Mouse (Mus musculus) CH12.LX (cell line): ENCODE data around the gene Hsd17b2. TPM values are rescaled to one million over a fixed set of nuclear protein-coding genes. Genes with fewer than 3 reads are reported as not detected.

Experiments used
- DNase-seq: peaks from one replicate; pipeline ENCODE4 v3.0.0-alpha.2; 2013; ENCODE audit errors: extremely low read depth
- H3K27ac ChIP-seq: 2 replicates; pipeline ENCODE4 v1.5.1; 2012; ENCODE audit warnings: low read depth, mild to moderate bottlenecking, control low read depth, moderate library complexity; ENCODE audit not compliant: insufficient read depth
- H3K27me3 ChIP-seq: replicated peaks from 2 replicates; pipeline ENCODE3; 2012; ENCODE audit warnings: inconsistent platforms
- H3K36me3 ChIP-seq, 2 experiments: replicated peaks in 1 of 2; 2 replicates each; pipeline versions ENCODE3 to v1.6.1; 2012; ENCODE audit warnings: inconsistent platforms in 1 of 2, low read length in 1 of 2, mild to moderate bottlenecking in 1 of 2, mixed read lengths in 1 of 2, moderate library complexity in 1 of 2; ENCODE audit not compliant: control insufficient read depth in 1 of 2, insufficient read depth in 1 of 2
- H3K4me1 ChIP-seq, 2 experiments: 2 replicates each; pipeline ENCODE4 v1.6.1; 2012; ENCODE audit warnings: inconsistent platforms in 1 of 2, moderate library complexity in 1 of 2; ENCODE audit not compliant: insufficient read depth in 2 of 2, control insufficient read depth in 1 of 2
- H3K4me2 ChIP-seq: 2 replicates; pipeline ENCODE4 v1.6.1; 2012; ENCODE audit warnings: low read depth, mild to moderate bottlenecking, control low read depth; ENCODE audit not compliant: poor library complexity, insufficient read depth, severe bottlenecking
- H3K4me3 ChIP-seq, 3 experiments: fragments of 150-350 bp in 1 of 3; sonication (generic) in 1 of 3; replicated peaks in 1 of 3; 2 replicates each; pipeline versions ENCODE3 to v1.5.1; 2011 to 2012; ENCODE audit warnings: low read depth in 2 of 3, low read length in 2 of 3, mild to moderate bottlenecking in 2 of 3, moderate library complexity in 2 of 3, control low read depth in 1 of 3, improper control_type of control experiment in 1 of 3, inconsistent platforms in 1 of 3, mixed read lengths in 1 of 3; ENCODE audit not compliant: poor library complexity in 1 of 3
- H3K79me2 ChIP-seq: replicated peaks from 2 replicates; pipeline ENCODE4 v1.6.1; 2012; ENCODE audit warnings: mild to moderate bottlenecking, moderate library complexity; ENCODE audit not compliant: control insufficient read depth, poor library complexity, insufficient read depth, severe bottlenecking; ENCODE audit errors: extremely low read depth
- H3K9ac ChIP-seq: 2 replicates; pipeline ENCODE4 v1.6.1; 2012; ENCODE audit warnings: low read depth, mild to moderate bottlenecking, control low read depth, moderate library complexity; ENCODE audit not compliant: insufficient read depth
- H3K9me3 ChIP-seq: replicated peaks from 2 replicates; pipeline ENCODE3; 2012; ENCODE audit warnings: low read length, inconsistent platforms, mixed read lengths
- BHLHE40 ChIP-seq: IDR thresholded peaks from 2 replicates; pipeline ENCODE4 v1.6.1; 2011; ENCODE audit warnings: mild to moderate bottlenecking, low read depth, low read length, improper control_type of control experiment
- CHD1 ChIP-seq: IDR thresholded peaks from 2 replicates; pipeline ENCODE4 v1.6.1; 2012; ENCODE audit warnings: low read depth, low read length, improper control_type of control experiment, inconsistent platforms
- CTCF ChIP-seq, 2 experiments: IDR thresholded peaks in 1 of 2; conservative IDR thresholded peaks in 1 of 2; 2 replicates each; pipeline ENCODE4 v1.5.1; 2011 to 2012; ENCODE audit warnings: low read depth in 2 of 2, low read length in 2 of 2, improper control_type of control experiment in 1 of 2, inconsistent platforms in 1 of 2, mild to moderate bottlenecking in 1 of 2, moderate library complexity in 1 of 2
- E2F4 ChIP-seq: IDR thresholded peaks from 2 replicates; pipeline ENCODE4 v1.6.1; 2011; ENCODE audit warnings: low read depth, low read length, improper control_type of control experiment; ENCODE audit not compliant: insufficient replicate concordance
- EP300 ChIP-seq: IDR thresholded peaks from 2 replicates; pipeline ENCODE4 v1.6.1; 2011; ENCODE audit warnings: low read length, improper control_type of control experiment
- ETS1 ChIP-seq: conservative IDR thresholded peaks from 2 replicates; pipeline ENCODE4 v1.6.1; 2012; ENCODE audit warnings: low read depth, mild to moderate bottlenecking, inconsistent platforms, low read length, improper control_type of control experiment, moderate library complexity
- GABPA ChIP-seq: IDR thresholded peaks from 2 replicates; pipeline ENCODE4 v1.6.1; 2012; ENCODE audit warnings: low read depth, low read length, improper control_type of control experiment, inconsistent platforms; ENCODE audit not compliant: insufficient replicate concordance
- HCFC1 ChIP-seq: IDR thresholded peaks from 2 replicates; pipeline ENCODE4 v1.6.1; 2012; ENCODE audit warnings: low read depth, mild to moderate bottlenecking, inconsistent platforms, low read length, improper control_type of control experiment
- JUND ChIP-seq: conservative IDR thresholded peaks from 2 replicates; pipeline ENCODE4 v1.6.1; 2011; ENCODE audit warnings: low read depth, low read length, improper control_type of control experiment
- KAT2A ChIP-seq: IDR thresholded peaks from 2 replicates; pipeline ENCODE4 v1.6.1; 2012; ENCODE audit warnings: low read length, improper control_type of control experiment, inconsistent platforms; ENCODE audit not compliant: insufficient replicate concordance
- MAFK ChIP-seq: IDR thresholded peaks from 2 replicates; pipeline ENCODE4 v1.6.1; 2011; ENCODE audit warnings: low read length, improper control_type of control experiment; ENCODE audit not compliant: insufficient replicate concordance
- MAX ChIP-seq: IDR thresholded peaks from 2 replicates; pipeline ENCODE4 v1.6.1; 2011; ENCODE audit warnings: low read length, improper control_type of control experiment
- MAZ ChIP-seq: IDR thresholded peaks from 2 replicates; pipeline ENCODE4 v1.6.1; 2012; ENCODE audit warnings: low read depth, mild to moderate bottlenecking, inconsistent platforms, low read length, improper control_type of control experiment, moderate library complexity
- MEF2A ChIP-seq: IDR thresholded peaks from 2 replicates; pipeline ENCODE4 v1.6.1; 2014; ENCODE audit warnings: low read depth, mild to moderate bottlenecking, inconsistent platforms, low read length, improper control_type of control experiment, borderline replicate concordance
- MXI1 ChIP-seq: IDR thresholded peaks from 2 replicates; pipeline ENCODE4 v1.6.1; 2011; ENCODE audit warnings: mild to moderate bottlenecking, low read depth, low read length, improper control_type of control experiment
- MYC ChIP-seq: IDR thresholded peaks from 2 replicates; pipeline ENCODE4 v1.6.1; 2011; ENCODE audit warnings: low read depth, mild to moderate bottlenecking, improper control_type of control experiment, low read length
- NRF1 ChIP-seq: IDR thresholded peaks from 2 replicates; pipeline ENCODE4 v1.6.1; 2014; ENCODE audit warnings: low read depth, mild to moderate bottlenecking, inconsistent platforms, low read length, improper control_type of control experiment, moderate library complexity
- POLR2A ChIP-seq: IDR thresholded peaks from 2 replicates; pipeline ENCODE4 v1.6.1; 2011; ENCODE audit warnings: low read depth, mild to moderate bottlenecking, improper control_type of control experiment, low read length
- POLR2AphosphoS2 ChIP-seq: IDR thresholded peaks from 2 replicates; pipeline ENCODE4 v1.6.1; 2011; ENCODE audit warnings: low read depth, low read length, improper control_type of control experiment
- RAD21 ChIP-seq: IDR thresholded peaks from 2 replicates; pipeline ENCODE4 v1.6.1; 2011; ENCODE audit warnings: low read depth, mild to moderate bottlenecking, low read length, improper control_type of control experiment, moderate library complexity
- RCOR1 ChIP-seq: conservative IDR thresholded peaks from 2 replicates; pipeline ENCODE4 v1.6.1; 2012; ENCODE audit warnings: low read depth, mild to moderate bottlenecking, inconsistent platforms, low read length, improper control_type of control experiment
- SMC3 ChIP-seq: IDR thresholded peaks from 2 replicates; pipeline ENCODE4 v1.6.1; 2011; ENCODE audit warnings: low read depth, low read length, improper control_type of control experiment
- TBP ChIP-seq: conservative IDR thresholded peaks from 2 replicates; pipeline ENCODE4 v1.6.1; 2011; ENCODE audit warnings: low read depth, low read length, improper control_type of control experiment
- TCF12 ChIP-seq: IDR thresholded peaks from 2 replicates; pipeline ENCODE4 v1.6.1; 2014; ENCODE audit warnings: low read depth, mild to moderate bottlenecking, inconsistent platforms, low read length, improper control_type of control experiment
- USF1 ChIP-seq: IDR thresholded peaks from 2 replicates; pipeline ENCODE4 v1.6.1; 2014; ENCODE audit warnings: low read depth, mild to moderate bottlenecking, inconsistent platforms, low read length, improper control_type of control experiment
- USF2 ChIP-seq: conservative IDR thresholded peaks from 2 replicates; pipeline ENCODE4 v1.6.1; 2011; ENCODE audit warnings: low read depth, low read length, improper control_type of control experiment
- ZC3H11A ChIP-seq: IDR thresholded peaks from 2 replicates; pipeline ENCODE4 v1.6.1; 2012; ENCODE audit warnings: low read depth, mild to moderate bottlenecking, inconsistent platforms, low read length, improper control_type of control experiment
- ZKSCAN1 ChIP-seq: IDR thresholded peaks from 2 replicates; pipeline ENCODE4 v1.6.1; 2012; ENCODE audit warnings: low read depth, inconsistent platforms, low read length, improper control_type of control experiment, borderline replicate concordance
- ZMIZ1 ChIP-seq: IDR thresholded peaks from 2 replicates; pipeline ENCODE4 v1.6.1; 2012; ENCODE audit warnings: low read depth, mild to moderate bottlenecking, inconsistent platforms, low read length, improper control_type of control experiment
- ZNF384 ChIP-seq: IDR thresholded peaks from 2 replicates; pipeline ENCODE4 v1.6.1; 2012; ENCODE audit warnings: low read depth, low read length, improper control_type of control experiment, inconsistent platforms
- dilution Hi-C: fragments of 300-500 bp; cut with MboI; formaldehyde crosslinking; loops from 2 replicates; pipeline ENCODE4 v1.14.3; 2020; ENCODE audit warnings: low sequenced_read_pairs; ENCODE audit not compliant: extremely low pct_unique_long_range_greater_than_20kb, extremely low pct_ligation_motif_present
- in situ Hi-C: fragments of 300-500 bp; cut with MboI; formaldehyde crosslinking; loops from 3 replicates; pipeline ENCODE4 v1.14.3; 2019; ENCODE audit warnings: low sequenced_read_pairs, low pct_ligation_motif_present, low pct_unique_long_range_greater_than_20kb, mixed read lengths
- polyA plus RNA-seq: library from polyadenylated mRNA; unstranded; fragments of >175 nt; gene quantifications from 2 replicates; pipeline ENCODE4 v1.2.1, GENCODE M21; 2012; ENCODE audit warnings: low read depth; ENCODE audit not compliant: insufficient read length
- total RNA-seq, 2 experiments: library from RNA; depleted of rRNA; stranded (reverse); fragments of 300-350 nt in 1 of 2; fragments of >200 nt in 1 of 2; gene quantifications; 2 replicates each; pipeline ENCODE4 v1.2.3; 2012 to 2014

Gene Hsd17b2
- total and polyA plus RNA-seq, 3 experiments = not detected

- Histone ChIP-seq H3K9ac (no peak overlapping the region), H3K4me2 (no peak overlapping the region), H3K27ac (no peak overlapping the region), H3K9me3 (no peaks in the 10 kb centered on the region), H3K36me3 (no peaks in the 10 kb centered on the region), H3K79me2 (no peaks in the 10 kb centered on the region; the same call in 1 of the 2 replicates), H3K4me1 (peaks cover 12 to 60% of the 10 kb centered on the region in 2 experiments), H3K27me3 (no peaks in the 10 kb centered on the region), H3K4me3 (no peak overlapping the region)
- TF ChIP-seq RAD21 (no peak), SMC3 (no peak), HCFC1 (no peak), BHLHE40 (no peak), TCF12 (no peak), E2F4 (no peak), POLR2A (no peak), CTCF (conservative IDR thresholded peaks at IDR 0.05 in 1 of 2, IDR thresholded peaks at IDR 0.05 in 1 of 2; ENCODE audit: low read depth in 2 of 2, low read length in 2 of 2) (no peak), MAFK (no peak), CHD1 (no peak), ZMIZ1 (no peak), POLR2AphosphoS2 (no peak), ZC3H11A (no peak), KAT2A (no peak), EP300 (no peak), JUND (no peak), NRF1 (no peak), TBP (no peak), USF2 (no peak), MXI1 (no peak)
- dilution Hi-C loops (no loop called here), in situ Hi-C loops (no loop called here)
- no peak for DNase-seq
Observed at GRCm38 (mm10) chr8:117776075-117776474, 74.4 kb downstream of the Hsd17b2 start.

GRCm38 (mm10) chr8:117778531-117779322 lies 77.0 kb downstream of the Hsd17b2 start:
- no peaks in the 10 kb centered on the region; the same call in 1 of the 2 replicates for H3K79me2 ChIP-seq
- peaks cover 21 to 65% of the 10 kb centered on the region in 2 experiments for H3K4me1 ChIP-seq
- peak overlapping the region; percentile 90 for H3K27ac ChIP-seq
- H3K9ac ChIP-seq = peak overlapping the region; percentile 86
- no peaks in the 10 kb centered on the region for H3K27me3 ChIP-seq
- in situ Hi-C loops = no loop called here
- H3K36me3 ChIP-seq = no peaks in the 10 kb centered on the region
- peak overlapping the region in 1 of 3 experiments; percentile 27 for H3K4me3 ChIP-seq
- dilution Hi-C loops = no loop called here
- no peaks in the 10 kb centered on the region for H3K9me3 ChIP-seq
- DNase-seq = no peak
- H3K4me2 ChIP-seq = peak overlapping the region; percentile 88
- TF ChIP-seq MAFK = peak; percentile 32; the same call in 1 of the 2 replicates
- peak; percentile 51; the same call in 1 of the 2 replicates for TF ChIP-seq MAZ
- TF ChIP-seq BHLHE40 = peak; percentile 51; the same call in 1 of the 2 replicates
- TF ChIP-seq MAX = 0 out of 2 replicates have a peak, but pooled peaks have one; percentile 51
- no peak for TF ChIP-seq RAD21
- peak; percentile 54 for TF ChIP-seq MEF2A
- TF ChIP-seq E2F4 = no peak
- no peak for TF ChIP-seq ZKSCAN1
- no peak for TF ChIP-seq GABPA
- no peak for TF ChIP-seq KAT2A
- no peak for TF ChIP-seq NRF1
- no peak for TF ChIP-seq USF1
- no peak for TF ChIP-seq JUND
- TF ChIP-seq ETS1 = no peak; the same call in 1 of the 2 replicates
- TF ChIP-seq ZC3H11A = no peak
- TF ChIP-seq RCOR1 = peak; percentile 77
- peak; percentile 68 for TF ChIP-seq ZNF384
- no peak for TF ChIP-seq MYC
